Mouse (Mus musculus) lung, postnatal 0 days (tissue): ENCODE measurements around the gene Gm8127.
"Not testable (repeated sequence)": the region's sequence is repeated elsewhere in the genome, so short reads cannot be mapped to it uniquely, and the experiment has no call there.

Experiments
- CTCF ChIP-seq: IDR thresholded peaks from 2 replicates; pipeline ENCODE4 v1.5.1; 2016; ENCODE audit warnings: antibody characterized with exemption, mild to moderate bottlenecking
- EP300 ChIP-seq: IDR thresholded peaks from 2 replicates; pipeline ENCODE4 v1.6.1; 2016; ENCODE audit warnings: antibody characterized with exemption, mild to moderate bottlenecking, control low read depth

DNA sequence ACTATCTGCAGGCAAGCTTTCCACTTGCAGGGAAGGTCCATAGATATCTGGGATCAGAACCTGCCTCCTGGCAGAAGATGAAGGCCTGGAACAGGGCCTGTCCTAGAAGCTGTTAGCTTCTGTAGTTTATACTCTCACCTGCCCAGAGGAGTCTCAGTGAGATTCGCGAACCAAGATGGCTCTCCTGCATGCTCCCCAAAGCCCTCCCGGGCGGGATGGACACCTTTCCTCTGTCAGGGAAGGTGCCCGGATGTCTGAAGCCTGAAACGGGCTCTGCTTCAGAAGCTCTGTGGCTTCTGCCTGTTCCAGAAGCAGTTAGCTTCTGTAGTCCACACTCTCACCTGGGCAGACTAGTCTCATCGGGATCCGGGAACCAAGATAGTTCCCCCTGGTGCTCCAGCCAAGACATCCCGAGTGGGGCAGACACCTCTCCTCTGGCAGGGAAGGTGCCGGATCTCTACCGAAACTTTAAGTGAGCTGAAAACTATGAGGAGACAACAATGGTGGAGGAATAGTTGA is 37.8 kb upstream of the Gm8127 start:
- not testable (repeated sequence) for TF ChIP-seq EP300, CTCF
